Mouse (Mus musculus): ENCODE measurements around the gene Nr0b2. TPM values are rescaled to one million over a fixed set of nuclear protein-coding genes. Genes with fewer than 3 reads are reported as not detected.
A peak's percentile ranks its signal among the peaks of the same experiment; 100 is the strongest.

The Nr0b2 gene
- 0.31 and 0.32 TPM in 2 replicates for total RNA-seq (2012; rRNA removed)

DNA sequence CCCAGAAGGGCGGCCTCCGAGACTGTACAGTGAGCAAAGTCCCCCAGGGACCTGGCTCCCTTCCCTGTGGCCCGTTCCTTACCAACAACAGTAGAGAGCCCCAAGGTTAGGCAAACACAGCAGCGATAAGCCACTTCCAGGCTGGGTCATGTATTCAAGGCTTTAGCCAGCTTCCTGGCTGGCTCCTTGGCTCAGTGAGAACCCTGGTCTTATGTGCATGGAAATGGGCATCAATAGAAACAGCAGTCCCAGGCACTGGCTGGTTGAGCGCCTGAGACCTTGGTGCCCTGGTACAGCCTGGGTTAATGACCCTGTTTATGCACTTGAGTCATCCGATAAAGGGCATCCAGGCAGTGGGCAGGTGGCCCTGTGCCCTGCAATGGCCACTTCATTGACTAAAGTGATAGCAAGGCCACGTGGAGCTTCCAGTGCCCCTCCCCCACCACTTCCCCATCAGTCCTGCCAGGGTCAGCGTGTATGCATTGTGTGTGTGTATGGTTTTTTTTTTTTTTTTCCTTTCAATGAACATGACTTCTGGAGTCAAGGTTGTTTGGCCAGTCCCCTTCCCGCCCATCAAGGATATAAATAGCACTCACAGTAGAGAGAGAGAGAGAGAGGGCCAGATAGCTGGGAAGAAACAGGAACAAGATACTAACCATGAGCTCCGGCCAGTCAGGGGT, at the start of gene Nr0b2:
Gene Nr0b2 (plus strand): TSS at position 609 of the 680 bp plus-strand sequence.
- Histone ChIP-seq H3K27ac (ENCODE audit: insufficient read depth, low read depth, low read length, poor library complexity, severe bottlenecking) (no peak within 1 kb of the TSS), H3K4me3 (ENCODE audit: insufficient read depth in 1 of 2, low read depth in 1 of 2, low read length in 2 of 2, poor library complexity in 1 of 2, severe bottlenecking in 1 of 2) (peak within 1 kb of the TSS; percentile 16 to 50; a peak in 3 of 4 replicates), H3K4me1 (ENCODE audit: control insufficient read depth in 2 of 2, insufficient read depth in 2 of 2, low read length in 2 of 2, poor library complexity in 1 of 2) (peaks cover 0 to 6% of the 10 kb centered on the region in 2 experiments; a peak in 1 of 4 replicates), H3K9me3 (ENCODE audit: control insufficient read depth, insufficient read depth, low read depth, low read length) (no peaks in the 10 kb centered on the region), H3K9ac (ENCODE audit: insufficient read depth, low read depth, low read length, poor library complexity, severe bottlenecking) (0 out of 2 replicates have a peak within 1 kb of the TSS, but pooled peaks have one; percentile 44), H3K36me3 (ENCODE audit: control insufficient read depth, insufficient read depth, low read length, poor library complexity, severe bottlenecking) (no peaks in the 10 kb centered on the region)
- in situ Hi-C loops (cut with MboI; ENCODE audit: low sequenced_read_pairs in 2 of 2, unreplicated experiment in 2 of 2), result no loop called here
- TF ChIP-seq ZNF384 (IDR thresholded peaks at IDR 0.05; ENCODE audit: low read depth, low read length) (peak; percentile 37; the same call in 1 of the 2 replicates), MAFK (IDR thresholded peaks at IDR 0.05; ENCODE audit: insufficient read depth, low read depth, low read length) (no peak)
- no peak for DNase-seq (ENCODE audit: low read depth, low spot score)

DNA sequence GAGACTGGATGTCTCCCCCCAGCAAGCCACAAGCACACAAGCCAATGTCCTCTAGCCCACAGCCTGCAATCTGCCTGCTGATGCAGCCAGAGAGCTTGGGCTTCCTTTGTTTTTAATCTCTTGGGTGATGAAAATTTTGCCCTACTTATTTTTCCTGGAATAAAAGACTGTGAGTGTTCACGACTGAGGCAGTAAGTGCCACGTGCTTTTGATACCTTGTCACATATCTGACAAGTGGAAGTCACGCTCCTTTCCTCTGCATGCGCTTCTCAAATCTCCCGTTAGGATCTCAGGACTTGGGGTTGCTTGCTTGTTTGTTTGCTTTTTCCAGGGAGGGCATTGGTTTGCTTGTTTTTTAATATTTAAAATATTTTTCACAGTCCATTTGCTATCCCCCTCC, 48.9 kb upstream of the Nr0b2 start:
- in situ Hi-C loops (cut with MboI; ENCODE audit: low sequenced_read_pairs in 2 of 2, unreplicated experiment in 2 of 2), result no loop called here
- no peak for DNase-seq (ENCODE audit: low read depth, low spot score)

DNA sequence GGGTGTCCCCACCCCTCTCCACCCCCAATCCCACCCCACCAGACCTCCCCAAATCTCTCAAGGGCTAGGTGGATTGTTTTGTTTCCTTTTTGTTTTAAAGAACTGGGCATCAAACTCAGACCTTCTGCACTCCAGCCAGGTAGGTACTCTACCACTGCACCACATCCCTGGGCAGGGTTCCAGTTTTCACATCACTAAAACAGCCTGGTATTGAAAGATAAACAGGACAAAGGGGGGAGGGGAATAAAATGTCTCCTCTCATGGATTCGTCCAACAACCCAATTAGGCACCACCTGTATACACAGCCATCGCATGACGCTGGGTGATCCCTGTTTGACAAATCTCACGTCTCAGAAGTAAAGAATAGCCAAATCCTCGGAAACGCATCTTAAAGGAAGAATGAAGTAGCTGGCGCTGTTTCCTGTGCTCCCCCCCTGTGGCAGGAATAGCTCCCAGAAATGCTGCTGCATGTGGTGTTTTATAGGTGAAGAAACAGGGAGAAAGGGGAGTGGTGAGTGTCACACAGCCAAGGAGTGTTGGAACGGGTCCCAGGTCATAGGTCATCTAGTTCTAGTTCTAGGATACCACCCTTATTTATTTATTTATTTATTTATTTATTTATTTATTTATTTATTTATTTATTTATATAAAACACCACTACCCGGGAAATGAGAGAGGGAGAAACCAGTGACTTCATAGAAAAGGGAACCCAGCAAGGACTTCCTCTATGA, 48.3 kb upstream of the Nr0b2 start:
- no peak for DNase-seq (ENCODE audit: low read depth, low spot score)
- TF ChIP-seq ZNF384 (IDR thresholded peaks at IDR 0.05; ENCODE audit: low read depth, low read length) (no peak), ZC3H11A (IDR thresholded peaks at IDR 0.05; ENCODE audit: borderline replicate concordance, low read depth, low read length) (no peak), CHD2 (IDR thresholded peaks at IDR 0.05; ENCODE audit: low read depth, low read length) (no peak), MAFK (IDR thresholded peaks at IDR 0.05; ENCODE audit: insufficient read depth, low read depth, low read length) (no peak), HCFC1 (IDR thresholded peaks at IDR 0.05; ENCODE audit: borderline replicate concordance, insufficient read depth, low read length) (no peak)
- Histone ChIP-seq H3K4me1 (ENCODE audit: control insufficient read depth in 2 of 2, insufficient read depth in 2 of 2, low read length in 2 of 2, poor library complexity in 1 of 2) (peaks cover 2 to 4% of the 10 kb centered on the region in 2 experiments; a peak in 1 of 4 replicates), H3K36me3 (ENCODE audit: control insufficient read depth, insufficient read depth, low read length, poor library complexity, severe bottlenecking) (no peaks in the 10 kb centered on the region), H3K9me3 (ENCODE audit: control insufficient read depth, insufficient read depth, low read depth, low read length) (no peaks in the 10 kb centered on the region), H3K9ac (ENCODE audit: insufficient read depth, low read depth, low read length, poor library complexity, severe bottlenecking) (no peak overlapping the region), H3K4me3 (ENCODE audit: insufficient read depth in 1 of 2, low read depth in 1 of 2, low read length in 2 of 2, poor library complexity in 1 of 2, severe bottlenecking in 1 of 2) (no peak overlapping the region), H3K27ac (ENCODE audit: insufficient read depth, low read depth, low read length, poor library complexity, severe bottlenecking) (no peak overlapping the region)
- in situ Hi-C loops (cut with MboI; ENCODE audit: low sequenced_read_pairs in 2 of 2, unreplicated experiment in 2 of 2), result no loop called here

More for the DNA sequence above, 48.9 kb upstream of the Nr0b2 start:
- TF ChIP-seq ZNF384 (IDR thresholded peaks at IDR 0.05; ENCODE audit: low read depth, low read length), result no peak
- TF ChIP-seq CHD2 (IDR thresholded peaks at IDR 0.05; ENCODE audit: low read depth, low read length), result no peak
- no peak for TF ChIP-seq MAFK (IDR thresholded peaks at IDR 0.05; ENCODE audit: insufficient read depth, low read depth, low read length)
- no peak for TF ChIP-seq ZC3H11A (IDR thresholded peaks at IDR 0.05; ENCODE audit: borderline replicate concordance, low read depth, low read length)
- no peak for TF ChIP-seq HCFC1 (IDR thresholded peaks at IDR 0.05; ENCODE audit: borderline replicate concordance, insufficient read depth, low read length)
- Histone ChIP-seq H3K9ac (ENCODE audit: insufficient read depth, low read depth, low read length, poor library complexity, severe bottlenecking) (no peak overlapping the region), H3K27ac (ENCODE audit: insufficient read depth, low read depth, low read length, poor library complexity, severe bottlenecking) (no peak overlapping the region), H3K4me1 (ENCODE audit: control insufficient read depth in 2 of 2, insufficient read depth in 2 of 2, low read length in 2 of 2, poor library complexity in 1 of 2) (peaks cover 2 to 4% of the 10 kb centered on the region in 2 experiments; a peak in 1 of 4 replicates), H3K9me3 (ENCODE audit: control insufficient read depth, insufficient read depth, low read depth, low read length) (no peaks in the 10 kb centered on the region), H3K36me3 (ENCODE audit: control insufficient read depth, insufficient read depth, low read length, poor library complexity, severe bottlenecking) (no peaks in the 10 kb centered on the region), H3K4me3 (ENCODE audit: insufficient read depth in 1 of 2, low read depth in 1 of 2, low read length in 2 of 2, poor library complexity in 1 of 2, severe bottlenecking in 1 of 2) (no peak overlapping the region)

DNA sequence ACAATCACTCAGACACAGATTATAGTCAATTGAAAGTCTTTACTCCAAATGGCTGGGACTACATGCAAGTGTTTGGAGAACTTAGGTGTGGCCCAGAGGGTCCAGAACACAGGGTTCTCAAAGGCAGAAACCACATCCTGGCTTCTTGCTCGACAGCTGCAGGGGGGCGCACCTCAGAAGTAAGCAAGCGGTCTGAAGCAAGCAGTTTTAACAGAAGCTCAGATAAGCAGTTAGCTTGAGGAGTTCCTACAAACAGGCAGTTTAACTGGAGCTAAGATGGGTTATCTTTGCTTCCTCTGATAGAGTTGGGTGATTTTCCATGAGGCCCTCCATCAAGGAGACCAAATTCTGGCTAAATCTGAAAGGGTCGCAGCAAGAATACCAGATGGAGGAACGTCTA, 46.6 kb upstream of the Nr0b2 start:
- Histone ChIP-seq H3K4me1 (ENCODE audit: control insufficient read depth in 2 of 2, insufficient read depth in 2 of 2, low read length in 2 of 2, poor library complexity in 1 of 2) (peaks cover 2 to 7% of the 10 kb centered on the region in 2 experiments; a peak in 1 of 4 replicates), H3K4me3 (ENCODE audit: insufficient read depth in 1 of 2, low read depth in 1 of 2, low read length in 2 of 2, poor library complexity in 1 of 2, severe bottlenecking in 1 of 2) (no peak overlapping the region), H3K27ac (ENCODE audit: insufficient read depth, low read depth, low read length, poor library complexity, severe bottlenecking) (no peak overlapping the region), H3K9me3 (ENCODE audit: control insufficient read depth, insufficient read depth, low read depth, low read length) (no peaks in the 10 kb centered on the region), H3K9ac (ENCODE audit: insufficient read depth, low read depth, low read length, poor library complexity, severe bottlenecking) (no peak overlapping the region), H3K36me3 (ENCODE audit: control insufficient read depth, insufficient read depth, low read length, poor library complexity, severe bottlenecking) (no peaks in the 10 kb centered on the region)
- DNase-seq (ENCODE audit: low read depth, low spot score), result no peak
- in situ Hi-C loops (cut with MboI; ENCODE audit: low sequenced_read_pairs in 2 of 2, unreplicated experiment in 2 of 2), result no loop called here
- TF ChIP-seq ZC3H11A (IDR thresholded peaks at IDR 0.05; ENCODE audit: borderline replicate concordance, low read depth, low read length) (no peak), ZNF384 (IDR thresholded peaks at IDR 0.05; ENCODE audit: low read depth, low read length) (no peak), MAFK (IDR thresholded peaks at IDR 0.05; ENCODE audit: insufficient read depth, low read depth, low read length) (no peak), HCFC1 (IDR thresholded peaks at IDR 0.05; ENCODE audit: borderline replicate concordance, insufficient read depth, low read length) (no peak)
